Mouse (Mus musculus) bone marrow macrophage, adult 2 months (primary cell): ENCODE results near the gene Pcdh7.

Experiments
- CTCF ChIP-seq: IDR thresholded peaks from 2 replicates; pipeline ENCODE4 v1.5.1; 2012; ENCODE audit warnings: low read depth, mild to moderate bottlenecking, low read length, moderate library complexity
- POLR2A ChIP-seq: IDR thresholded peaks from 2 replicates; pipeline ENCODE4 v1.6.1; 2012; ENCODE audit warnings: mild to moderate bottlenecking, low read depth, low read length, borderline replicate concordance

DNA sequence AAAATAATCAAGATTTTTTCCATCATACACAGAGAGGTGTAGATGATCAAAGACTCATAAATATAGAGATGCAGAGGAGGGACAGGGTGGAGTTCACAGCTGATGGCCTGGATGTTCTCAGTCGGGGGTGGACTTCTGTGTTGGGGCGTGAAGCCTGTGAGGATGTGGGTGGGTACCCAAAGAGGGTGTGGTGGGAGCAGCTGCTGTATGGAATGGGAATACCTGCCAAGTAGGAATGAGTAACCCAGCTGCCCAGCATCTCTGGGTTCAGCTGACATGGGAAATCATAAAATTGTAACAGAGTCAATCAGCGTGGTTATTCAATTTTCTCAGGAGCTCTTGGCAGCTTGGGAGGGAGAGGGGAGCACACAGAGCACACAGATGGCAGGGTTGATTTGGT is 85.3 kb downstream of the Pcdh7 start:
- no peak for TF ChIP-seq CTCF
- no peak for TF ChIP-seq POLR2A
